Mouse (Mus musculus): ENCODE measurements at regions not wholly inside any gene's neighbourhood (a gene's known extent, or its start where the extent isn't known, plus 50 kb on each side); places are given as distances from the start of the nearest gene placed in this dataset.

- Histone ChIP-seq H3K9ac (no peak overlapping the region), H3K36me3 (no peaks in the 10 kb centered on the region), H3K4me2 (no peak overlapping the region), H3K9me3 (no peaks in the 10 kb centered on the region), H3K4me1 (no peaks in the 10 kb centered on the region), H3K4me3 (replicated peaks) (no peak overlapping the region), H3K27ac (no peak overlapping the region), H3K27me3 (replicated peaks) (no peaks in the 10 kb centered on the region)
- 56% methylated on average over 6 of the region's 6 CpGs for WGBS
- no peak for ATAC-seq (ENCODE audit: insufficient read depth, low FRiP score, low read depth)
These were observed 318.4 kb upstream of the Tenm4 start for GRCm38 (mm10) chr7:95852630-95853029.

DNA sequence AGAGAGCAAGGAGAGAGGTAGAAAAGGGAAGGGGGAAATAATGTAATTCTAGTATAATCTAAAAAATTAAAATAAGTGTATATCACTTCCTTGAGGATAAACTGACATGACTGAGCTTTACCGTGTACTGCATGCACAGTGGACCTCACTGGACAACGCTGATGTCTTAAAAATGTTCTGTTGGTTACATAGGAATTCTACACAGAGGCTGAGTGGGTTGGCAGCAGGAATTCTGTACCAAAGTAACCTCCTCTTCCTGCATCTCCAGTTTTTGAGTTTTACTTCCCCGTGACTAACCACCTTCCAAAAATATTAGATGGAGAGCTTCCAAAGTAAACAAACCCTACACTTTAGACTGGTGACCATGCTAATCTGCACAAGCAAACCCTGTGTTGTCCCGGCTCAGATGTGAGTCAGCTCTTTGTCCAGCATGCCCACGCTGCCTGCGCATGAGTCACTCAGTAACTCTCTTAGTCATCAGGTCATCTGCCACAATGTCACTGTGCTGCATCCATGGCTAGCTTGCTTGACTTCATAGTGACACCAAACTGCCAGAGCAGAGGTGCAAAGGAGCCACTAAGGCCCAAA, 317.7 kb upstream of the Tenm4 start:
- peak; percentile 79 for ATAC-seq (ENCODE audit: insufficient read depth, low FRiP score, low read depth)
- no peak overlapping the region for H3K9ac ChIP-seq
- WGBS: 49% methylated on average over 6 of the region's 6 CpGs

GRCm38 (mm10) chr7:95858247-95858646, 312.8 kb upstream of the Tenm4 start:
- H3K36me3 ChIP-seq: no peaks in the 10 kb centered on the region
- no peak overlapping the region for H3K27ac ChIP-seq
- no peaks in the 10 kb centered on the region for H3K4me1 ChIP-seq
- H3K27me3 ChIP-seq (replicated peaks): no peaks in the 10 kb centered on the region
- H3K4me3 ChIP-seq (replicated peaks): no peak overlapping the region
- no peak overlapping the region for H3K9ac ChIP-seq
- ATAC-seq (ENCODE audit: insufficient read depth, low FRiP score, low read depth): no peak
- no peak overlapping the region for H3K4me2 ChIP-seq
- H3K9me3 ChIP-seq: no peaks in the 10 kb centered on the region

More for the DNA sequence above, 317.7 kb upstream of the Tenm4 start:
- Histone ChIP-seq H3K4me2 (no peak overlapping the region), H3K36me3 (no peaks in the 10 kb centered on the region), H3K4me1 (no peaks in the 10 kb centered on the region), H3K27me3 (replicated peaks) (no peaks in the 10 kb centered on the region), H3K4me3 (replicated peaks) (no peak overlapping the region), H3K9me3 (no peaks in the 10 kb centered on the region), H3K27ac (no peak overlapping the region)

- no peaks in the 10 kb centered on the region for H3K4me1 ChIP-seq
- H3K36me3 ChIP-seq: no peaks in the 10 kb centered on the region
- WGBS: 43% methylated on average over 3 of the region's 3 CpGs
- no peak overlapping the region for H3K27ac ChIP-seq
- H3K9me3 ChIP-seq: no peaks in the 10 kb centered on the region
- H3K4me2 ChIP-seq: no peak overlapping the region
- no peak for ATAC-seq (ENCODE audit: insufficient read depth, low FRiP score, low read depth)
- no peak overlapping the region for H3K4me3 ChIP-seq (replicated peaks)
- H3K27me3 ChIP-seq (replicated peaks): no peaks in the 10 kb centered on the region
- H3K9ac ChIP-seq: no peak overlapping the region
These were observed 306.8 kb upstream of the Tenm4 start for GRCm38 (mm10) chr7:95864233-95864632.

GRCm38 (mm10) chr7:95865270-95865669, 305.8 kb upstream of the Tenm4 start:
- WGBS: 47% methylated on average over 3 of the region's 3 CpGs
- H3K27ac ChIP-seq: no peak overlapping the region
- ATAC-seq (ENCODE audit: insufficient read depth, low FRiP score, low read depth): no peak
- H3K4me1 ChIP-seq: no peaks in the 10 kb centered on the region
- no peaks in the 10 kb centered on the region for H3K27me3 ChIP-seq (replicated peaks)
- H3K9ac ChIP-seq: no peak overlapping the region
- no peak overlapping the region for H3K4me3 ChIP-seq (replicated peaks)
- no peaks in the 10 kb centered on the region for H3K9me3 ChIP-seq
- H3K4me2 ChIP-seq: no peak overlapping the region
- H3K36me3 ChIP-seq: no peaks in the 10 kb centered on the region

DNA sequence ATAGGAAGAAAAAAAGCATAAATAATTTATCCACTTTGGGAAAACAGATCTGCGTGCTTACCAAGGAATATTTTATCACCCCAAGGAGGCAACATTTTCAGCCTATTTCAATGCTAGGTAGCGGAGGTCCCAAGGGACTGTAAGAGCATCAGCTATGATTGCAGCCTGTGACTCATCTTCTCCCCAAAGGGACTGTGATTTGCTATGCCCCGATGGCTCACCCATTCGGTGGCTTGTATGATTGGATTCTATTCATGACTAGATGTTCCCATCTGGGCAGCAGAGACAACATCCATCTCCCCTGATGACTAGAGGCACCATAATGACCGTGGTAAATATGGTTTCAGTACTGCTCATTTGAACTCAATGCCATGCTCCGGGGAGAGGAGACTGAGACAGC, 302.3 kb upstream of the Tenm4 start:
- no peaks in the 10 kb centered on the region for H3K4me1 ChIP-seq
- H3K27me3 ChIP-seq (replicated peaks): no peaks in the 10 kb centered on the region
- H3K9ac ChIP-seq: no peak overlapping the region
- no peaks in the 10 kb centered on the region for H3K36me3 ChIP-seq
- no peak for ATAC-seq (ENCODE audit: insufficient read depth, low FRiP score, low read depth)
- H3K9me3 ChIP-seq: no peaks in the 10 kb centered on the region
- 83% methylated on average over 6 of the region's 6 CpGs for WGBS
- no peak overlapping the region for H3K27ac ChIP-seq
- H3K4me3 ChIP-seq (replicated peaks): no peak overlapping the region
- H3K4me2 ChIP-seq: no peak overlapping the region

- H3K4me3 ChIP-seq (replicated peaks): no peak overlapping the region
- 63% methylated on average over 3 of the region's 3 CpGs for WGBS
These were observed 290.3 kb upstream of the Tenm4 start for GRCm38 (mm10) chr7:95880576-95881267.

DNA sequence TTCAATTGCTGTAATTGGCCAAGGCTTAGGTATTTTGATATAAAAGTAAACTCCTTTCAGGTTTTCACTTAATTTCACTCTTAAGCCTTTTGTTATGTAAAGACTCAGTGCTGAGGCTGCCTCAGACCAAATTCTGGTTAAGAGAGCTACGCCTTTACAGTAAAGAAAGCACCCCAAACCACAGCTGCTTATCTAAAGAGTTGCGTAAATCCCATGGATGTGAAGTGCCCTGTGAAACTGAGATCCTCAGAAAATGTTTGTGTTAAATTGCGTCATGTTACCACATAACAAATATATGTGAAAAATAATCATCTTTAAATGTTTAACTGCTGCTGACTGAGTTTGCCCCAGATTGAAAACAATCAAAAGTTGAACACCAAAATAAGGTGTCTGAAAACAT, 269.5 kb upstream of the Tenm4 start:
- 74% methylated on average over 3 of the region's 3 CpGs for WGBS
- no peaks in the 10 kb centered on the region for H3K27me3 ChIP-seq (replicated peaks)
- H3K9ac ChIP-seq: no peak overlapping the region
- no peaks in the 10 kb centered on the region for H3K36me3 ChIP-seq
- H3K4me1 ChIP-seq: no peaks in the 10 kb centered on the region
- H3K9me3 ChIP-seq: no peaks in the 10 kb centered on the region
- H3K4me3 ChIP-seq (replicated peaks): no peak overlapping the region
- no peak for ATAC-seq (ENCODE audit: insufficient read depth, low FRiP score, low read depth)
- no peak overlapping the region for H3K27ac ChIP-seq
- no peak overlapping the region for H3K4me2 ChIP-seq

More at GRCm38 (mm10) chr7:95880576-95881267, 290.3 kb upstream of the Tenm4 start:
- no peak overlapping the region for H3K9ac ChIP-seq
- H3K27ac ChIP-seq: no peak overlapping the region
- H3K27me3 ChIP-seq (replicated peaks): no peaks in the 10 kb centered on the region
- no peak overlapping the region for H3K4me2 ChIP-seq
- no peak for ATAC-seq (ENCODE audit: insufficient read depth, low FRiP score, low read depth)
- H3K9me3 ChIP-seq: no peaks in the 10 kb centered on the region
- no peaks in the 10 kb centered on the region for H3K36me3 ChIP-seq
- no peaks in the 10 kb centered on the region for H3K4me1 ChIP-seq

GRCm38 (mm10) chr7:95914406-95915080, 256.5 kb upstream of the Tenm4 start:
- WGBS: 72% methylated on average over 4 of the region's 4 CpGs
- H3K27me3 ChIP-seq (replicated peaks): no peaks in the 10 kb centered on the region
- H3K4me2 ChIP-seq: no peak overlapping the region
- H3K9ac ChIP-seq: no peak overlapping the region
- H3K9me3 ChIP-seq: no peaks in the 10 kb centered on the region
- no peaks in the 10 kb centered on the region for H3K4me1 ChIP-seq
- no peak overlapping the region for H3K4me3 ChIP-seq (replicated peaks)
- H3K36me3 ChIP-seq: no peaks in the 10 kb centered on the region
- ATAC-seq (ENCODE audit: insufficient read depth, low FRiP score, low read depth): no peak
- H3K27ac ChIP-seq: no peak overlapping the region

DNA sequence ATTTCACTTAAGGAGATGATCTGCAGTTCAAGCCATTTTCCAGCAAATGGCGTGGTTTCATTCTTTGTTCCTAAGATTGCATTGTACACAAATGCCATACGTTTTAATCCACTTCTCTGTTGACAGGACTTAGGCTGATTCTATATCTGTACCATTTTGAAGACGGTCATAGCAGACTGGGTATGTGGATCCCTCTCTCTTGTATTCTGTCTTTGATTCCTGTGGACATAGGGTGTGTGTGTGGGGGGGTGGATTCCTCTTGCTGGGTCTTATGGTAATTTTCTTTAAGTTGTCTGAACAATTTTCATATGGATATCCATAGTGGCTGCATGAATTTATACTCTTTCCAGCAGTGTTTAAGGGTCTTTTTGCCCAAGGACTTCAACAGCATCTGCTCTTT, 251.1 kb upstream of the Tenm4 start:
- Histone ChIP-seq H3K9ac (no peak overlapping the region), H3K27ac (no peak overlapping the region), H3K4me2 (no peak overlapping the region), H3K4me3 (replicated peaks) (no peak overlapping the region), H3K36me3 (no peaks in the 10 kb centered on the region), H3K27me3 (replicated peaks) (no peaks in the 10 kb centered on the region), H3K4me1 (no peaks in the 10 kb centered on the region), H3K9me3 (no peaks in the 10 kb centered on the region)
- 64% methylated on average over 3 of the region's 3 CpGs for WGBS
- ATAC-seq (ENCODE audit: insufficient read depth, low FRiP score, low read depth): no peak

DNA sequence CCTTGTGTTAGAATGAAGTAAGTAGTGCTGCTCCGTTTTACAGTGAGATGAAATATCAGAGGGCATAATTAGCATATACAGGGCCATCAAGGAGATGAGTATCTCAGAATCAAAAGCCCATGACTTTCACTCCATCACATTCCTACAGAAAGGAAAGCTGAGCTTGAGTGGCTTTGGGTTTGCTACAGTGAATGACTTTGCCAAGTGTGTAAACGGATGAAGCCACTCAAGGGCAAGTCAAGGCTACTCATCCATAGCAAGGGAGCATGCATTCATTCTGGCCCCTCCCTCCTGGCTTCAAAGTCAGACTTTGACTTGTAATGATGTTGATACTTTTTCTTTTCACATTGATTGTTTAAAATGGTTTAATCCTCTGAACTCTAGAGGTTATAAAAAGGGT, 246.2 kb upstream of the Tenm4 start:
- H3K4me3 ChIP-seq (replicated peaks): no peak overlapping the region
- no peak for ATAC-seq (ENCODE audit: insufficient read depth, low FRiP score, low read depth)
- H3K9ac ChIP-seq: no peak overlapping the region
- H3K4me2 ChIP-seq: no peak overlapping the region
- 70% methylated on average over 2 of the region's 2 CpGs for WGBS
- H3K27me3 ChIP-seq (replicated peaks): no peaks in the 10 kb centered on the region
- no peaks in the 10 kb centered on the region for H3K4me1 ChIP-seq
- no peaks in the 10 kb centered on the region for H3K9me3 ChIP-seq
- no peaks in the 10 kb centered on the region for H3K36me3 ChIP-seq
- H3K27ac ChIP-seq: no peak overlapping the region

DNA sequence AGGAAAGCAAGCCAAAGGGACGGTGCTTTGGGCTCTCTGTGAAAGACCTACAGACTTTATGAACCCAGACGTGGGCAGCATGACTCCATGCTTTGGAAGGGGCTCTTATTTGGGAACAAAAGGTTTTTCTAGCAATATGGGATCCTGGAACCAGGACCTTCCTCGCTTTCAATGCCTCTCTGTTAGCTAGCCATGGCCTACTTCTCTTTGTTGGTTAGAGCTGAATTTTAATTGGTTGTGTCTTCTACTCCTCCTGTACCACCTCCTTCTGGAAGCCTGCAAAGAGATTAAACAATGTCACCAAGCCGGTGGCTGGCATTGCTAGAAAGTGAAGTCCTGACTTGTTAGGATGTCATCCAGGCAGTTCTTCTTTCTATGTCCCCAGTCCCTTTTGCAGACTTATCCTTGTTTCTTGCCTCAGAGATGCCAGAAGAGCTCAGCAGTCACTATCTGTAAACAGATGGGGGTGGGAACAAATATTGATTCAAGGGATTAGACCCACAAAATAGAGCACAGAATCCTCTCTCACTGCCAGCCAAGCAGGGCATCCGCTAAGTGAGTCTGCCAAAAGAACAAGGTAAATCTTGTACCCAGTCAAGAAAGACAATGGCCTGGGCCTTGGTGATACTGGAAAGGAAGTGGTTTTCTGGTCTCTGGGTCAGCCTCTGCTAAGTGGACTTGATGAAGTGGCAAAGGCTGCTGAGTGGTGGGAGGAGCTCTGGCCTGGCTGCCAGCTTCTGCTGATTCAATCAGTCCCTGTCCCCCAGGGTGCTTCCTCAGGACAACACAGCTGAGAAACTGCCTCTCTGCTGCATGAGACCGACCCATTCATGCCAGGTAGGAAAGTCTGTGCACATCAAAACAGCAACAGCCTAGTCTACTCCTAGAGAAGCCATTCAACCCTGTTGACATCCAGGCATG, 244.7 kb upstream of the Tenm4 start:
- H3K27me3 ChIP-seq (replicated peaks): no peaks in the 10 kb centered on the region
- H3K4me3 ChIP-seq (replicated peaks): no peak overlapping the region
- WGBS: 70% methylated on average over 6 of the region's 6 CpGs
- no peak overlapping the region for H3K9ac ChIP-seq
- ATAC-seq (ENCODE audit: insufficient read depth, low FRiP score, low read depth): no peak
- no peak overlapping the region for H3K27ac ChIP-seq
- H3K4me1 ChIP-seq: no peaks in the 10 kb centered on the region
- H3K4me2 ChIP-seq: no peak overlapping the region
- H3K36me3 ChIP-seq: no peaks in the 10 kb centered on the region
- no peaks in the 10 kb centered on the region for H3K9me3 ChIP-seq

Data from stomach, embryonic 15.5 days (tissue).